Mouse (Mus musculus) lung, adult 2 months (tissue): ENCODE measurements around the gene Kcnn1.

ENCODE experiments used
- CTCF ChIP-seq: fragments of 200-500 bp; IDR thresholded peaks from 2 replicates; pipeline ENCODE4 v1.5.1; 2011; ENCODE audit warnings: mild to moderate bottlenecking, low read length, control low read depth; ENCODE audit not compliant: insufficient read depth
- POLR2A ChIP-seq: fragments of 200-500 bp; IDR thresholded peaks from 2 replicates; pipeline ENCODE4 v1.6.1; 2011; ENCODE audit warnings: low read depth, mild to moderate bottlenecking, control low read depth, low read length, borderline replicate concordance; ENCODE audit errors: extremely low read depth

- TF ChIP-seq POLR2A (no peak), CTCF (no peak)
These were observed 22.5 kb downstream of the Kcnn1 start for GRCm38 (mm10) chr8:70840590-70840989.
